Mouse (Mus musculus) right cerebral cortex, postnatal 4 days (tissue): ENCODE data around the gene Armc12.
"Not testable (repeated sequence)": the region's sequence is repeated elsewhere in the genome, so short reads cannot be mapped to it uniquely, and the experiment has no call there.

Experiments used
- DNase-seq: peaks from one replicate; pipeline ENCODE4 v3.0.0-alpha.2; 2022

Gene Armc12

GRCm38 (mm10) chr17:28533327-28533726 is 2.7 kb downstream of the Armc12 start:
- DNase-seq: no peak

- no peak for DNase-seq
Measured at GRCm38 (mm10) chr17:28537881-28538280, 7.3 kb downstream of the Armc12 start.

GRCm38 (mm10) chr17:28546925-28547324 is 16.3 kb downstream of the Armc12 start:
- DNase-seq: no peak

- no peak for DNase-seq
Measured at GRCm38 (mm10) chr17:28548550-28548949, 17.9 kb downstream of the Armc12 start.

GRCm38 (mm10) chr17:28549111-28549510 is 18.5 kb downstream of the Armc12 start, which contains the start of gene Clpsl2:
Clpsl2 (plus strand) TSS chr17:28549411.
- DNase-seq: no peak

GRCm38 (mm10) chr17:28553040-28553793 is 22.6 kb downstream of the Armc12 start:
- peak; percentile 74 for DNase-seq

GRCm38 (mm10) chr17:28554021-28554420 is 23.4 kb downstream of the Armc12 start:
- DNase-seq: not testable (repeated sequence)

GRCm38 (mm10) chr17:28556635-28557396 is 26.2 kb downstream of the Armc12 start:
- DNase-seq: no peak

GRCm38 (mm10) chr17:28557772-28558171 is 27.2 kb downstream of the Armc12 start:
- no peak for DNase-seq

- no peak for DNase-seq
Measured at GRCm38 (mm10) chr17:28560598-28560997, 30.0 kb downstream of the Armc12 start, which contains the start of gene Clps. Clps (minus strand) TSS chr17:28560766.

GRCm38 (mm10) chr17:28561613-28562012 is 31.0 kb downstream of the Armc12 start:
- DNase-seq: no peak

- DNase-seq: no peak
Measured at GRCm38 (mm10) chr17:28565181-28565580, 34.6 kb downstream of the Armc12 start.

- DNase-seq: no peak
Measured at GRCm38 (mm10) chr17:28567541-28567940, 36.9 kb downstream of the Armc12 start.

GRCm38 (mm10) chr17:28571868-28572267 is 41.3 kb downstream of the Armc12 start:
- no peak for DNase-seq

GRCm38 (mm10) chr17:28572521-28572920 is 41.9 kb downstream of the Armc12 start:
- DNase-seq: no peak

- DNase-seq: no peak
Measured at GRCm38 (mm10) chr17:28572941-28573340, 42.3 kb downstream of the Armc12 start.

GRCm38 (mm10) chr17:28575244-28576125 is 44.9 kb downstream of the Armc12 start, which contains the start of gene Lhfpl5:
Lhfpl5 (plus strand) TSS chr17:28575641.
- peak; percentile 56 for DNase-seq

- peak; percentile 55 for DNase-seq
Measured at GRCm38 (mm10) chr17:28580396-28580795, 49.8 kb downstream of the Armc12 start.

GRCm38 (mm10) chr17:28581056-28581455 is 50.5 kb downstream of the Armc12 start:
- no peak for DNase-seq

GRCm38 (mm10) chr17:28586509-28586908 is 55.9 kb downstream of the Armc12 start:
- no peak for DNase-seq

- no peak for DNase-seq
Measured at GRCm38 (mm10) chr17:28588591-28588990, 58.0 kb downstream of the Armc12 start.
